Mouse (Mus musculus) kidney, adult 18-20 months (tissue): ENCODE measurements around the gene Prss30.
A peak's percentile ranks its signal among the peaks of the same experiment; 100 is the strongest.
"Not testable (repeated sequence)": the region's sequence is repeated elsewhere in the genome, so short reads cannot be mapped to it uniquely, and the experiment has no call there.

Source experiments
- DNase-seq: peaks from one replicate; pipeline ENCODE4 v3.0.0; 2021

Gene Prss30

GRCm38 (mm10) chr17:23982912-23983311 is 2.5 kb upstream of the Prss30 start:
- DNase-seq = no peak

- DNase-seq = no peak
These were observed 895 bp downstream of the Prss30 start for GRCm38 (mm10) chr17:23979471-23979870.

GRCm38 (mm10) chr17:23976665-23977064 is 3.7 kb downstream of the Prss30 start:
- DNase-seq = peak; percentile 19

- DNase-seq = no peak
These were observed 9.1 kb downstream of the Prss30 start for GRCm38 (mm10) chr17:23971315-23971714.

- peak; percentile 87 for DNase-seq
These were observed 11.1 kb downstream of the Prss30 start for GRCm38 (mm10) chr17:23969231-23969630.

- DNase-seq = no peak
These were observed 11.6 kb downstream of the Prss30 start for GRCm38 (mm10) chr17:23968780-23969179.

GRCm38 (mm10) chr17:23966658-23967401 is 13.5 kb downstream of the Prss30 start:
- no peak for DNase-seq

- DNase-seq = no peak
These were observed 14.5 kb downstream of the Prss30 start for GRCm38 (mm10) chr17:23965805-23966425.

- DNase-seq = no peak
These were observed 18.7 kb downstream of the Prss30 start for GRCm38 (mm10) chr17:23961573-23962122.

- DNase-seq = peak; percentile 78
These were observed 20.2 kb downstream of the Prss30 start for GRCm38 (mm10) chr17:23960084-23960738.

- no peak for DNase-seq
These were observed 25.2 kb downstream of the Prss30 start, which contains the start of gene Sbpl for GRCm38 (mm10) chr17:23955174-23955573. Gene Sbpl, minus strand, starts transcription at chr17:23955274.

- not testable (repeated sequence) for DNase-seq
These were observed 29.5 kb downstream of the Prss30 start for GRCm38 (mm10) chr17:23950828-23951227.

- DNase-seq = no peak
These were observed 31.3 kb downstream of the Prss30 start for GRCm38 (mm10) chr17:23949068-23949467.

GRCm38 (mm10) chr17:23947486-23947885 is 32.9 kb downstream of the Prss30 start:
- DNase-seq = not testable (repeated sequence)

GRCm38 (mm10) chr17:23941372-23941771 is 39.0 kb downstream of the Prss30 start, which contains the start of gene Sbp:
Gene Sbp, plus strand, starts transcription at chr17:23941672.
- no peak for DNase-seq

- DNase-seq = no peak
These were observed 49.2 kb downstream of the Prss30 start for GRCm38 (mm10) chr17:23931157-23931556.

GRCm38 (mm10) chr17:23925090-23925493 is 55.3 kb downstream of the Prss30 start:
- no peak for DNase-seq

- DNase-seq = peak; percentile 95
These were observed 55.8 kb downstream of the Prss30 start for GRCm38 (mm10) chr17:23924531-23925007.
